Mouse (Mus musculus) thymus, adult 2 months (tissue): ENCODE results near the gene Paip2b. TPM values are rescaled to one million over a fixed set of nuclear protein-coding genes. Genes with fewer than 3 reads are reported as not detected.
"Not testable (repeated sequence)": the region's sequence is repeated elsewhere in the genome, so short reads cannot be mapped to it uniquely, and the experiment has no call there.

Experiments used
- DNase-seq: peaks from one replicate; pipeline ENCODE4 v3.0.0; 2021
- H3K27ac ChIP-seq: fragments of 200-500 bp; 2 replicates; pipeline ENCODE4 v1.5.1; 2012; ENCODE audit warnings: low read length, control low read depth; ENCODE audit not compliant: control insufficient read depth, insufficient read depth
- H3K27me3 ChIP-seq: fragments of 200-500 bp; 2 replicates; pipeline ENCODE4 v1.6.1; 2012; ENCODE audit warnings: mild to moderate bottlenecking, low read length, moderate library complexity, mixed read lengths; ENCODE audit not compliant: control insufficient read depth, insufficient read depth
- H3K36me3 ChIP-seq: fragments of 200-500 bp; 2 replicates; pipeline ENCODE4 v1.6.1; 2012; ENCODE audit warnings: mild to moderate bottlenecking, low read length, moderate library complexity; ENCODE audit not compliant: control insufficient read depth, insufficient read depth
- H3K4me1 ChIP-seq: fragments of 200-500 bp; replicated peaks from 2 replicates; pipeline ENCODE4 v1.6.1; 2012; ENCODE audit warnings: low read length; ENCODE audit not compliant: control insufficient read depth, insufficient read depth
- H3K4me3 ChIP-seq: fragments of 200-500 bp; 2 replicates; pipeline ENCODE4 v1.5.1; 2012; ENCODE audit warnings: mild to moderate bottlenecking, low read length, control low read depth, moderate library complexity; ENCODE audit not compliant: control insufficient read depth, insufficient read depth
- CTCF ChIP-seq: fragments of 200-500 bp; IDR thresholded peaks from 2 replicates; pipeline ENCODE4 v1.5.1; 2012; ENCODE audit warnings: mild to moderate bottlenecking, control low read depth, low read length, moderate library complexity, borderline replicate concordance; ENCODE audit not compliant: control insufficient read depth, poor library complexity, insufficient read depth; ENCODE audit errors: extremely low read depth
- POLR2A ChIP-seq: fragments of 200-500 bp; IDR thresholded peaks from 2 replicates; pipeline ENCODE4 v1.6.1; 2012; ENCODE audit warnings: mild to moderate bottlenecking, low read length, control low read depth, moderate library complexity; ENCODE audit not compliant: control insufficient read depth, poor library complexity, insufficient read depth; ENCODE audit errors: extremely low read depth
- WGBS: fragments of 180-500 bp; shearing (Covaris S2); methylation state at CpG from one replicate; pipeline ENCODE4 v1.1.7; 2018; 5-methylcytosine and 5-hydroxymethylcytosine counted together
- polyA plus RNA-seq: library from polyadenylated mRNA; depleted of rRNA; stranded (reverse); fragments of >200 nt; gene quantifications from 2 replicates; pipeline ENCODE4 v1.2.3, GENCODE M21; 2012

Gene Paip2b
- polyA plus RNA-seq, 1 experiment, result 15.2 TPM

GRCm38 (mm10) chr6:83815801-83816200 lies 15.7 kb downstream of the Paip2b start:
- Histone ChIP-seq H3K27me3 (no peaks in the 10 kb centered on the region), H3K27ac (no peak overlapping the region), H3K4me3 (no peak overlapping the region), H3K4me1 (no peaks in the 10 kb centered on the region), H3K36me3 (peaks cover 19% of the 10 kb centered on the region)
- DNase-seq, result no peak
- TF ChIP-seq POLR2A, result no peak
- TF ChIP-seq CTCF, result no peak
- WGBS, result 98% methylated on average over 3 of the region's 3 CpGs

GRCm38 (mm10) chr6:83802846-83803245 lies 28.7 kb downstream of the Paip2b start:
- WGBS, result 97% methylated on average over 3 of the region's 3 CpGs
- no peak for DNase-seq

GRCm38 (mm10) chr6:83802033-83802432 lies 29.5 kb downstream of the Paip2b start:
- H3K27ac ChIP-seq, result no peak overlapping the region
- H3K27me3 ChIP-seq, result no peaks in the 10 kb centered on the region
- WGBS, result 100% methylated on average over 5 of the region's 5 CpGs
- DNase-seq, result no peak
- TF ChIP-seq POLR2A (no peak), CTCF (no peak)
- H3K36me3 ChIP-seq, result peaks cover 14% of the 10 kb centered on the region
- no peaks in the 10 kb centered on the region for H3K4me1 ChIP-seq
- H3K4me3 ChIP-seq, result no peak overlapping the region

More at GRCm38 (mm10) chr6:83802846-83803245, 28.7 kb downstream of the Paip2b start:
- Histone ChIP-seq H3K4me1 (no peaks in the 10 kb centered on the region), H3K4me3 (no peak overlapping the region), H3K27ac (no peak overlapping the region), H3K27me3 (no peaks in the 10 kb centered on the region), H3K36me3 (peaks cover 20% of the 10 kb centered on the region)
- no peak for TF ChIP-seq POLR2A

GRCm38 (mm10) chr6:83796686-83797085 lies 34.9 kb downstream of the Paip2b start:
- H3K4me1 ChIP-seq, result peaks cover 10% of the 10 kb centered on the region
- no peaks in the 10 kb centered on the region for H3K27me3 ChIP-seq
- WGBS, result 88% methylated on average over 3 of the region's 3 CpGs
- no peak for DNase-seq
- no peak overlapping the region for H3K4me3 ChIP-seq
- H3K36me3 ChIP-seq, result no peaks in the 10 kb centered on the region
- no peak overlapping the region for H3K27ac ChIP-seq
- no peak for TF ChIP-seq CTCF
- no peak for TF ChIP-seq POLR2A

DNA sequence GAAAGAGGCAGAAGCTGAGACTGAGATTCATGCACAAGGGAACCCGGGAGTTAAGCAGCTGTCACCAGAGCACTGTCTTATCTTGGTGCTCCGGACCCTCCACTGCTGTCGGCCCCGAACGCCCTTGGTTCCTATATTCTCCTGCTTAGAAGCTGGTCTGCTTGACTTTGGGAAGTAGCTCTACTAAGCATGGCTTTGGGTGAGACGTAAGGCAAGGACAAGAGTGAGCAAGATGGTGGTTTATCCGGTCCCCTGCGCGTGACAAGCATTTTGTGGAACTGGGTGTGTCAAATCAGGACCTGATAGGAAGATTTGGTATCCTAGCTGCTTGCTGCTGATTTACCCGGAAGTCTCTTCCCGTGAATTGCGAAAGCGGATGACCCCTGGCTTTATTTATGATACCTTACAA lies 36.0 kb downstream of the Paip2b start:
- Histone ChIP-seq H3K27me3 (no peaks in the 10 kb centered on the region), H3K4me3 (peak overlapping the region; percentile 70), H3K4me1 (peaks cover 13% of the 10 kb centered on the region), H3K36me3 (no peaks in the 10 kb centered on the region), H3K27ac (peak overlapping the region; percentile 32; the same call in 1 of the 2 replicates)
- TF ChIP-seq POLR2A, result no peak
- TF ChIP-seq CTCF, result no peak
- 4% methylated on average over 13 of the region's 13 CpGs for WGBS
- DNase-seq, result no peak

DNA sequence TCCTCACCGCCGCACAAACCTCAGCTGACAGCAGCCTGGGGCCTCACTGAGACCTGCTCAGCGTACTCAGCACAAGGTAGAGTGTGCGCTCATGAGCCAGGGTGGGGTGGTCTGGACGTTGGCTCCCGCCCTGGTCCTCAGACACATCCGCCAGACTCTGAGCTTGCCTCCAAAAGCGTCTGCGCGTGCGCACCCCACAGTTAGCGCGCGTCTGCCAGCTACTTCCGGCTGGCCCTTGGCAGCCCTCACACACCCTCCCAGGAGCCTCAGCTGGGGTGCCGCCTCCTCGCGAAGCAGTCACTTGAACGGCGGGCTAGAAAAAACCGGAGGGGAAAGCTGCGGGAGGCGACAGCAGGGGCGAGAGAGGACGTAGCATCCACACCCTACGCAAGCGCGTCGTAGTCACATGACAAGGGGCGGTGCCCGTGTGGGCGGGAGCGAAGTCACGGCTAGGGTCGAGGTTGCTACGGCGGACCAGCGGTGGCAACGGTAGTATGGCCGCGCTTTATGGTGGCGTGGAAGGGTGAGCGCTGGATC lies 36.7 kb downstream of the Paip2b start, which contains the start of gene Nagk:
TSS of gene Nagk (plus strand) at position 223 of the 537 bp plus-strand sequence.
- TF ChIP-seq CTCF (no peak), POLR2A (peak; percentile 78; the same call in 1 of the 2 replicates)
- peak; percentile 94 for DNase-seq
- Histone ChIP-seq H3K27ac (peak within 1 kb of the TSS; percentile 79), H3K4me3 (peak within 1 kb of the TSS; percentile 70), H3K36me3 (no peaks in the 10 kb centered on the region), H3K27me3 (no peaks in the 10 kb centered on the region), H3K4me1 (peaks cover 13% of the 10 kb centered on the region)
- 0% methylated on average over 43 of the region's 43 CpGs for WGBS

DNA sequence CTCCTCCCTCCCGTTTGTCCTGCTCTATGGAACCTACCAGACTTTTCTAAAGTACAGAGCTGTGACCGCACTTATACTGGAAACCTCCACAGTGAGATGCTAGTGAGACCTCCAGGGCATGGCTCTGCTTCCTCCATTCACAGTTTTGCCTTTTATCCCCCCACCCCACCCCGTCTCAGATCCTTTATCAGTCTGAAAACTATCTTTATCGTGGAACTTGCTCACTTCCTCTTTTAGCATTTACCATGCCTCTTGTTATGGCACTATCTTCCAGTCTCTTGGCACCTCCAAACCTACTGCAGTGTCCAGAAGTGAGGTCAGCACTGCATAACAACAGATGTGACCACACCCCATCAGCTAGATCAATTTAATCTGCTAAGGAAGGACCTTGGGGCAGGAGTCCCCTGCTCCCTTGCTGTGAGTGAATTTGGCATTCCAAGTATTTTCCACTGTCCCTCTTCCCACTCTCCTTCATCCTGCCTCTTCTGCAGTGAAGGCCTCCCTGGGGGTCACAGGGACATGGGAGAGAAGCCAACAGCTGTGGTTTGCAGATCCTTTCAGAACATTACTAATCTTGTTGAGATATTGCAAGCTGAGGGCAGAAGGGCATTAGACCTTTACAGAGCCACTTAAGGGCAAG lies 40.2 kb downstream of the Paip2b start:
- no peak overlapping the region for H3K27ac ChIP-seq
- no peaks in the 10 kb centered on the region for H3K36me3 ChIP-seq
- no peak for DNase-seq
- H3K4me1 ChIP-seq, result peaks cover 13% of the 10 kb centered on the region
- no peaks in the 10 kb centered on the region for H3K27me3 ChIP-seq
- no peak overlapping the region for H3K4me3 ChIP-seq
- no peak for TF ChIP-seq CTCF
- no peak for TF ChIP-seq POLR2A
- 18% methylated on average over 4 of the region's 4 CpGs for WGBS

- H3K27me3 ChIP-seq, result not testable (repeated sequence)
Measured at GRCm38 (mm10) chr6:83790533-83790932, 41.0 kb downstream of the Paip2b start.

More at GRCm38 (mm10) chr6:83790533-83790932, 41.0 kb downstream of the Paip2b start:
- not testable (repeated sequence) for H3K4me3 ChIP-seq, DNase-seq, H3K36me3 ChIP-seq, H3K27ac ChIP-seq
- 95% methylated on average over 5 of the region's 5 CpGs for WGBS
- H3K4me1 ChIP-seq, result peaks cover 11% of the 10 kb centered on the region
